Mouse (Mus musculus): ENCODE measurements around the gene Gadd45g. TPM values are rescaled to one million over a fixed set of nuclear protein-coding genes. Genes with fewer than 3 reads are reported as not detected.

Gene Gadd45g
- total RNA-seq, 1 experiment: 57.8 TPM

GRCm38 (mm10) chr13:51868491-51869128 is 22.1 kb downstream of the Gadd45g start:
- in situ Hi-C loops (cut with MboI; ENCODE audit: low sequenced_read_pairs in 2 of 2, unreplicated experiment in 2 of 2): no loop called here

GRCm38 (mm10) chr13:51869129-51869491 is 22.6 kb downstream of the Gadd45g start:
- Histone ChIP-seq H3K9me3 (ENCODE audit: control insufficient read depth, insufficient read depth, low read depth, low read length) (no peaks in the 10 kb centered on the region), H3K9ac (ENCODE audit: insufficient read depth, low read depth, low read length, poor library complexity, severe bottlenecking) (no peak overlapping the region), H3K4me1 (ENCODE audit: control insufficient read depth in 2 of 2, insufficient read depth in 2 of 2, low read length in 2 of 2, poor library complexity in 1 of 2) (peaks cover 0 to 3% of the 10 kb centered on the region in 2 experiments; a peak in 1 of 4 replicates), H3K4me3 (ENCODE audit: insufficient read depth in 1 of 2, low read depth in 1 of 2, low read length in 2 of 2, poor library complexity in 1 of 2, severe bottlenecking in 1 of 2) (no peak overlapping the region), H3K36me3 (ENCODE audit: control insufficient read depth, insufficient read depth, low read length, poor library complexity, severe bottlenecking) (no peaks in the 10 kb centered on the region), H3K27ac (ENCODE audit: insufficient read depth, low read depth, low read length, poor library complexity, severe bottlenecking) (no peak overlapping the region)
- no peak for DNase-seq (ENCODE audit: low read depth, low spot score)
- TF ChIP-seq ZC3H11A (IDR thresholded peaks at IDR 0.05; ENCODE audit: borderline replicate concordance, low read depth, low read length) (no peak), MAFK (IDR thresholded peaks at IDR 0.05; ENCODE audit: insufficient read depth, low read depth, low read length) (no peak), CHD2 (IDR thresholded peaks at IDR 0.05; ENCODE audit: low read depth, low read length) (no peak), HCFC1 (IDR thresholded peaks at IDR 0.05; ENCODE audit: borderline replicate concordance, insufficient read depth, low read length) (no peak)
- in situ Hi-C loops (cut with MboI; ENCODE audit: low sequenced_read_pairs in 2 of 2, unreplicated experiment in 2 of 2): no loop called here

More at GRCm38 (mm10) chr13:51868491-51869128, 22.1 kb downstream of the Gadd45g start:
- peak; percentile 24 for DNase-seq (ENCODE audit: low read depth, low spot score)
- H3K4me1 ChIP-seq (ENCODE audit: control insufficient read depth in 2 of 2, insufficient read depth in 2 of 2, low read length in 2 of 2, poor library complexity in 1 of 2): peaks cover 0 to 3% of the 10 kb centered on the region in 2 experiments; a peak in 1 of 4 replicates
- no peak overlapping the region for H3K27ac ChIP-seq (ENCODE audit: insufficient read depth, low read depth, low read length, poor library complexity, severe bottlenecking)
- TF ChIP-seq ZNF384 (IDR thresholded peaks at IDR 0.05; ENCODE audit: low read depth, low read length): no peak
- TF ChIP-seq HCFC1 (IDR thresholded peaks at IDR 0.05; ENCODE audit: borderline replicate concordance, insufficient read depth, low read length): no peak
- no peak for TF ChIP-seq CHD2 (IDR thresholded peaks at IDR 0.05; ENCODE audit: low read depth, low read length)
- H3K4me3 ChIP-seq (ENCODE audit: insufficient read depth in 1 of 2, low read depth in 1 of 2, low read length in 2 of 2, poor library complexity in 1 of 2, severe bottlenecking in 1 of 2): 0 out of 4 replicates have a peak overlapping the region, but pooled peaks of 1 of the 2 experiments have one; percentile 26
- H3K9ac ChIP-seq (ENCODE audit: insufficient read depth, low read depth, low read length, poor library complexity, severe bottlenecking): no peak overlapping the region
- H3K36me3 ChIP-seq (ENCODE audit: control insufficient read depth, insufficient read depth, low read length, poor library complexity, severe bottlenecking): no peaks in the 10 kb centered on the region
- H3K9me3 ChIP-seq (ENCODE audit: control insufficient read depth, insufficient read depth, low read depth, low read length): no peaks in the 10 kb centered on the region

- H3K9ac ChIP-seq (ENCODE audit: insufficient read depth, low read depth, low read length, poor library complexity, severe bottlenecking): no peak overlapping the region
- in situ Hi-C loops (cut with MboI; ENCODE audit: low sequenced_read_pairs in 2 of 2, unreplicated experiment in 2 of 2): no loop called here
- no peak overlapping the region for H3K4me3 ChIP-seq (ENCODE audit: insufficient read depth in 1 of 2, low read depth in 1 of 2, low read length in 2 of 2, poor library complexity in 1 of 2, severe bottlenecking in 1 of 2)
- H3K4me1 ChIP-seq (ENCODE audit: control insufficient read depth in 2 of 2, insufficient read depth in 2 of 2, low read length in 2 of 2, poor library complexity in 1 of 2): peaks cover 0 to 3% of the 10 kb centered on the region in 2 experiments; a peak in 1 of 4 replicates
- no peaks in the 10 kb centered on the region for H3K9me3 ChIP-seq (ENCODE audit: control insufficient read depth, insufficient read depth, low read depth, low read length)
- no peak for DNase-seq (ENCODE audit: low read depth, low spot score)
- TF ChIP-seq MAFK (IDR thresholded peaks at IDR 0.05; ENCODE audit: insufficient read depth, low read depth, low read length): no peak
- no peak for TF ChIP-seq ZNF384 (IDR thresholded peaks at IDR 0.05; ENCODE audit: low read depth, low read length)
- no peak overlapping the region for H3K27ac ChIP-seq (ENCODE audit: insufficient read depth, low read depth, low read length, poor library complexity, severe bottlenecking)
- H3K36me3 ChIP-seq (ENCODE audit: control insufficient read depth, insufficient read depth, low read length, poor library complexity, severe bottlenecking): no peaks in the 10 kb centered on the region
These were observed 24.7 kb downstream of the Gadd45g start for GRCm38 (mm10) chr13:51871148-51871547.

GRCm38 (mm10) chr13:51872252-51872962 is 25.9 kb downstream of the Gadd45g start:
- in situ Hi-C loops (cut with MboI; ENCODE audit: low sequenced_read_pairs in 2 of 2, unreplicated experiment in 2 of 2): no loop called here

More at GRCm38 (mm10) chr13:51872252-51872962, 25.9 kb downstream of the Gadd45g start:
- Histone ChIP-seq H3K4me3 (ENCODE audit: insufficient read depth in 1 of 2, low read depth in 1 of 2, low read length in 2 of 2, poor library complexity in 1 of 2, severe bottlenecking in 1 of 2) (no peak overlapping the region), H3K36me3 (ENCODE audit: control insufficient read depth, insufficient read depth, low read length, poor library complexity, severe bottlenecking) (no peaks in the 10 kb centered on the region), H3K9ac (ENCODE audit: insufficient read depth, low read depth, low read length, poor library complexity, severe bottlenecking) (no peak overlapping the region), H3K9me3 (ENCODE audit: control insufficient read depth, insufficient read depth, low read depth, low read length) (no peaks in the 10 kb centered on the region), H3K4me1 (ENCODE audit: control insufficient read depth in 2 of 2, insufficient read depth in 2 of 2, low read length in 2 of 2, poor library complexity in 1 of 2) (no peaks in the 10 kb centered on the region), H3K27ac (ENCODE audit: insufficient read depth, low read depth, low read length, poor library complexity, severe bottlenecking) (no peak overlapping the region)
- TF ChIP-seq ZNF384 (IDR thresholded peaks at IDR 0.05; ENCODE audit: low read depth, low read length): no peak
- no peak for TF ChIP-seq MAFK (IDR thresholded peaks at IDR 0.05; ENCODE audit: insufficient read depth, low read depth, low read length)
- no peak for TF ChIP-seq CHD2 (IDR thresholded peaks at IDR 0.05; ENCODE audit: low read depth, low read length)
- no peak for TF ChIP-seq ZC3H11A (IDR thresholded peaks at IDR 0.05; ENCODE audit: borderline replicate concordance, low read depth, low read length)
- no peak for TF ChIP-seq HCFC1 (IDR thresholded peaks at IDR 0.05; ENCODE audit: borderline replicate concordance, insufficient read depth, low read length)
- no peak for DNase-seq (ENCODE audit: low read depth, low spot score)
